Mouse (Mus musculus): ENCODE measurements at regions not wholly inside any gene's neighbourhood (a gene's known extent, or its start where the extent isn't known, plus 50 kb on each side); places are given as distances from the start of the nearest gene placed in this dataset.

DNA sequence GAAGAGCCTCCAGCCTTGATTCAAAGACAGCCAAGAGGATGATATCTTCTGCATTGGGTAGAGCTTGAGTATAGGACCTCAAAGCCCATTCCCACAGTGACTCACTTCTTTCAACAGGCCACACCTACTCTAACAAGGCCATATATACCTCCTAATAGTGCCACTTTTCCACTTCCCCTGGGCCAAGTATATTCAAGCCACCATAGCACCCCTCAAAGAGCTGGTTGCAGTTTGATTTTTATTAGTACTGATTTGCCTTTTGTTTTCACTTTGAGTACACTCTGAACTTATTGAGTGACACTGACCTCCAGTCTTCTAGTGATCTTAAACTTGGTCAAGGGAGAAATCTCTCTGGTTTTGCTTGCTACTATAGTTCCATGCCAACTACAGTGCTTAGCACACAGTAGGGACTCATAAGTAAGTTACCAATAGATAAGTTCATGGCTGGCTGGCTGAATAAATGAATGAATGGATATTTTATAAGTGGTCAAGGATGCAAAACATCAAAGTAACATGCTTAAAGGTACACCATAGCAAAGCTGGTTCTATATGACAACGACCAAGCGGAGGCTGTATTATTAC, 64.5 kb upstream of the Lmo2 start:
- DNase-seq (ENCODE audit: low read depth, low spot score), result no peak

DNA sequence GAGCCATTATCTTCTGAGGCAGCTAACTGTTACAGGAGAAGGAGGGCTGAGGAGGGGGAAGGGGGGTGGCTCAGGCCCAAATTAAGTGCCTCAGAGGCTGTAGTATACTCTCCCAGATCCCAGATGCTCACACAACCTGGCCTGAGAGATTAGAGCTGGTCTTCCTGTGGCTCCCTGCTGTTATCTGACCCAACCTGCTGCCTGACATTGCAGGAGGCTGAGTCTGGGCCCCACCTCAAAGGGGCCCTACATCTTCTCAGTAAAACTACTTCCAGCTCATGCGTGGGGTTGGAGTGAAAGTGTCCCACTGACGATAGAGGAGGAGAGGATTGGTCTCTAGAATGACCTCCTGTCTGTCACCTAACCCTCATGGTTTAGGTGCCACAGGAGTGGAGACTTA, 64.0 kb upstream of the Lmo2 start:
- DNase-seq (ENCODE audit: low read depth, low spot score), result no peak

DNA sequence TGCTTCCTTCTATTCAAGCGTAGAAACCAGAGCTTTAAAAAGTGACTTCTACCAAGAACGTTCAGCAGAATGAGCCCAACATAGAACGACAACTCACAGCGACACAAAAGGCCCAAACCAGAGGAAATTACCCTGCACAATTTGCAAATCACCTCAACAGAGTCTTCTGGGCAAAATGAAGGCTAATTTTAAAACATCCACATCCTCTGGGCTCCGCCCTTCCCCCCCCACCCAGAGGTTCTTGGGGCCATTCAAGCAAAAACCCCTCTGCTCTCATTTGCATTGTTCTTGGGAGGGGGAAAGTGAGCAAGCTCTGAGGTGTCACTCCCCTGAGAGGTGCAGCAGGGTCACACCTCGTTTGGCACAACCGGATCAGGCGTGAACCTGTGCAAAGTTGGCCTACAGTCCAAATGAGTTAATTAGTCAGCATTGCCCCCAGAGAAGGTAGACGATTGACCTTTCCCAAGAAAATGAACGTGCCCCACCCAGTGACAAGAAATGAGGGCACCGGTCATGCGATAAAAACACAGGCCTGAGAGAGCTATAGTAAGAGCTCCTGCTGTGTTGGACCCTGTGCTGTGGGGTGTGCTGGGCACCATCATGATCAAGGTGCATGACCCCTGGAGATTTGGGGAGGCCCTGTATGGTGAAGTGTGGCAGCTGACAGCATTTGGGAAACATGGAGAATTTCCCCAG, 62.7 kb upstream of the Lmo2 start:
- DNase-seq (ENCODE audit: low read depth, low spot score), result no peak

DNA sequence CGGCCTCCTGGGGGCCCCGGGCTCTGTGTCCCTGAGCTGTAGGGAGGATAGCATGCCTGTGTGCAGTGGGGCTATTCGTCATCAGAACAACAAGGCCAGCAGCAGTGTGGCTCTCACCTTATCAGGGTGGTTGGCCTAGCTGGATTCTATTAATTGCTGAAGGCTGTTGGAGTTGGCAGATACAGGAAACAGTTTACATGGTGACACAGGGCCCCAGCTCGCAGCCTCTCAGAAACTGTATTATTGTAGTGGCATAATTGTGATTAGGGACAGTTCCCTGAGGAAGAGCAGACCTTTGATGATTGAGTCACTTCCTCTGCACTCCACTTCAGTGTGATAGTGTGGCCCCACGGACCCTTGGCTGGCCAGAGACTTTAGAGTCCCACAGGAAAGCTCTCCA, 61.6 kb upstream of the Lmo2 start:
- DNase-seq (ENCODE audit: low read depth, low spot score), result no peak

DNA sequence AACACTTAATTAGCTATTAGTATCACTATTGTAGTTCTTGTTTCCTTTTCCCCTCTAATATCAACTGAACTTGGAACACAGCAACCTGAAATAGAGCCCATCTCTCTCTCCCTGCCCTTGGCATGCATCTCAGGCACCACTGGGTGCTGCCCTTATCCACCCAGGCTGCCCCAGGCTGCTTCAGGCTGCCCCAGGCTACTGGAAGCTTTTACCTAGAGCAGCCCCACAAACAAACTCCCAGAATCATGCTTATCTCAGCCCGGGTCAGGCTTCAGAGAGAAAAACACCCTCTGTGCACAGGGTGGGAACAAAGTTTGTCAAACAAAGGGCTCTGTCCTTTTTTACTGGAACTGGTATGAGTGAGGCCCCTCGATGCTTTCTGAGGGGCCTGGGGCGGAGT, 61.0 kb upstream of the Lmo2 start:
- DNase-seq (ENCODE audit: low read depth, low spot score), result no peak

DNA sequence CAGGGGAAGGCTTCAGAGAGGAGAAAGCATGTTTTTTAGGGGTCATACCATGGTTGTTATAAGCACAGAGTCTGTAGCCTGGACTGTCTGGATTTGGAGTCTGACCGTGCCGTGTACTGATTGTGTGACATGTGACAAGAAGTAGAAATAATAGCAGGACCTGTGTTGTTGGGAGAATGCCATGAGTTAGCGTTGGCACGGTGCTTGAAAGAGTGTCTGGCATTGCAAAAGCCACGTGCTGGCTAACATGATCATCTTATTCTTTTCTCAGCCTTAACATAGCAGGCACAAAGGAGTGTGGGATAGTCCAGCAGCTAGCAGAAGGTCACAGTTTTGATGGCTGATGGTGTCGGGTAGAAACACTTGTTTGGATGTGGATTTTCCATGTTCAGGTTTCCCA, 58.1 kb upstream of the Lmo2 start:
- DNase-seq (ENCODE audit: low read depth, low spot score), result no peak

DNA sequence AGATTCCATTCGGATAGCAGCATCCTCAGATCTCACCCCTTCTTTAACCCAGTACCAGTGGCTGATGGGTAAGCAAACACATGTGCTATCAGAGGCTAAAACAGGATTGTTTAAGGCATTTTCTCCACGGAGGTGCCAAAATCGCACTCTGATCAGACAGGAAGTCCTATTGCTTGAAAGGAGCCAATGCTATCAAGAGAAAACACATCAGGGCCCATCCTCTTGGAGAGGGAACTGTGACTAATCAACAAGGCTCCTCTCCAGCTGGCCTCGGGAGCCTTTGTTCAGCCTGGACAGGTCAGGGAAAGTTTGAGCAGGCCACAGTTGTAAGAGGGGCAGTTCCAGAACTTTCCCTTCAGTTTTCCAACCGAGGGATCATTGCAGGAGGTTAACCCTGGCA, 57.4 kb upstream of the Lmo2 start:
- DNase-seq (ENCODE audit: low read depth, low spot score), result no peak

DNA sequence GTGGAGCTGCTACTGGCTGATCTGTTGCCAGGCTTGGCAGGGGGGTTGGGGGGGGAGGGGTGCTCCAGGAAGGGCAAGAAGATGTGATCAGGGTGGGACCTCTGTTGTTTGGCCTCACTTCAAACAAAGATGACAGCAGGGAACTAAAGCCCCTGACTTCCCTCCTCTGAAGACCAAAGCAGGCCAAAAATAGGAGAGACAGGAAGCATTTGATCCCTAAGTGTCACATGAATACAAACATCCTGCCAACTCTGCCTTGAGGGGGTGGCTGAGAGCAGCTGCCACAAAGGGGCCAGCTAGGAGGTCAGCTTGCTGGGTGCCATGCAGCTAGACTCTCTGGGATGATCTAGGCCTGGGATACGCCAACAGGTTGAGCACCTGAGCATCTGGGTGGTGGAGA, 56.3 kb upstream of the Lmo2 start:
- no peak for DNase-seq (ENCODE audit: low read depth, low spot score)

DNA sequence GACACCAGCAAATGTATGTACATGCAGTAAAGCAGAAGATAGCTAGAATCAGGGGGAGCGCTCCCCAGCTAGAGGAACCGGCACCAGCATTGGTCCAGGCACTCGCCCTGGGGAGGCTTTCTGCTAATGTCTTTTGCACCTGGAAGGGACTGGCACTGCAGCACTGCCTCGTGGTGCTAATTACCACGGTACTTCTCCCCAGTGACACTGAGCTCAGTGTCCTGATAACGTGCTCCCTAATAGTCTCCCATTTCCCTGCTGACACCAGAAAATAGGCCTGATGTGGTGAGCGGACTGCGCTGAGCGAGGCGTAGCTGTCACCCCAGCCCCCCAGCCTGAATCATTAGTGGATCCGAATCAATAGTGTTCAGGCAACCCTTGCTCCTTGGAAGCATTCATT, 55.0 kb upstream of the Lmo2 start:
- no peak for DNase-seq (ENCODE audit: low read depth, low spot score)

DNA sequence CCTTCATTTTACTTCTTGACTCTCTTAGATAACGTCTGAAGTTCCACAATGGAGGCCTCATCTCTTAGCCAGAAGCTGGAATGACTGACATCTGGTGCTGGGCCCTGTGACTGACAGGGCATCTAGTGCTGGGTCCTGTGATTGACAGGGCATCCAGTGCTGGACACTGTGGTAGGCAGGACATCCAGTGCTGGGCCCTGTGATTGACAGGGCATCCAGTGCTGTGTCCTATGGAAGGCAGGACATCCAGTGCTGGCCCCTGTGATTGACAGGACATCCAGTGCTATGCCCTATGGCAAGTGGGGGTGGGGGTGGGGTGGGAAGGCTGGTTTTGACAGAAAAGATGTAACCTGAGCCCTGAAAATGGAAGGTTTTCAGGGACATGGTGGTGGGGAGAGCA, 52.1 kb upstream of the Lmo2 start:
- no peak for DNase-seq (ENCODE audit: low read depth, low spot score)

DNA sequence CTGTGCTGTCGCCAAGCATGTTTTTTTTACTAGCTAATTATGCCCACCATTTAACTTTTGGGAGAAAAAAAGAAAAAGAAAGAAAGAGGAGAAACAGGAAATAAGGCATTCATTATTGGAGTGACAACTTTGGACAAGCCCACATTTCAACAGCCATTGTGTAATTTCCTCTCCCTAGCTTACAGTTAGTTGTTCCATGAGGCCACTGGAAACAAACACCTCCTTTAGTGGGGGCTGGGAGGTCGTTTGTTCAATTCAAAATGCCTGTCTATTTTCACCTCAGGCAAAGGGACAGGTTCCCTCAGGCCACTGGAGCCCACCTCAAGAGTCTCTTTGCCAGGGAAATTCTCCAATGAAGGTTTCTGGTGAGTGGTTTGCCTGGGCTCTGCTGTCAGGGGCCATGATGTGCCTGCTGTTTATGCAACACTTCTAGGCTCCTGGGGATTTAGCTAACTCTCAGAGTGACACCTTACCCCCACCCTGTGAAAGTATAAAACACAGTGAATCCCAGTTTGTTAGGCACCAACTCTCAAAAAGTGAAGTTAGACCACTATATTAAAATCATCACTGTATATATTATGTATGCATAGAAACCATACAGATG, 51.1 kb upstream of the Lmo2 start:
- no peak for DNase-seq (ENCODE audit: low read depth, low spot score)

Data from telencephalon, adult 2 months (tissue).